ENCODE assay signal across 13 mouse cellular contexts in the genomic region with DNA sequence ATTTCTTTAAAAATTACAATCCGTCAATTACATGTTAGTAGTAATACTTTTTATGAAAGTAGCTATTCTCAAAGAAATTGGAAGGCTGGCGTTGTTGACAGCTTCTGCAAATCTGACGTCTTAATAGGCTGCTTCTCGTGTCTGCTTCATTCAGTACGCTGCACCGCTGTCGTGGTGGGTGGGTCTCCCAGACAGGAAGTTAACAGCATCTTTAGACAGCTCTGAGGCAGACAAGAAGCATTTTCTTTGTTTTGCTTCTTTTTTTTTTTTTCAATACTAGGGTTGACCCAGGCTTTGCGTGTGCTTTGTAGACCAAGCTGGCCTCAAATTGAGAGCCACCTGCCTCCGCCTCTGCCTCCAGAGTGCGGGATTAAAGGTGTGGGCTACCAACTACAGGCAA. TPM values are rescaled to one million over a fixed set of nuclear protein-coding genes. Genes with fewer than 3 reads are reported as not detected.
A peak's percentile ranks its signal among the peaks of the same experiment; 100 is the strongest.
DNase-seq lines count a peak whose midpoint lies in the region; ATAC-seq and TF ChIP-seq lines count a peak whose summit lies in the region.
"Had no signal": no experiment of that assay in that cellular context is flagged by ENCODE, and none has a peak within 500 bp of the region (broad histone marks: within the 10 kb centered on the region; RNA-seq: fewer than 3 reads in every experiment).

No protein-coding gene starts in this region.

- no peak overlapping the region for H3K9ac ChIP-seq in heart, postnatal 0 days (replicated peaks; ENCODE audit: low read depth, low read length)
- no peak overlapping the region for H3K9ac ChIP-seq in neural tube, embryonic 11.5 days (ENCODE audit: low read length)

- WGBS in heart, postnatal 0 days: 62% methylated on average over 10 of the region's 10 CpGs
- 84% methylated on average over 10 of the region's 10 CpGs for WGBS in neural tube, embryonic 11.5 days

- no peaks in the 10 kb centered on the region for H3K9me3 ChIP-seq in heart, postnatal 0 days (replicated peaks; ENCODE audit: control insufficient read depth, low read length)
- no peaks in the 10 kb centered on the region for H3K9me3 ChIP-seq in neural tube, embryonic 11.5 days (ENCODE audit: control insufficient read depth, low read length)
- H3K9me3 ChIP-seq: heart, embryonic 10.5 days had no signal

- no peak for TF ChIP-seq CTCF in heart, postnatal 0 days (IDR thresholded peaks at IDR 0.05; ENCODE audit: low read depth)

- DNase-seq in heart, postnatal 0 days (ENCODE audit: low spot score): peak; percentile 31
- no peak for DNase-seq in heart, postnatal 25 days (ENCODE audit: low spot score)
- no peak for DNase-seq in neural tube, embryonic 11.5 days (ENCODE audit: low spot score)
- DNase-seq in neural tube, embryonic 10.5 days (ENCODE audit: extremely low spot score, low spot score): no peak
- DNase-seq in thymus, postnatal 25 days: peak; percentile 43
- no peak for DNase-seq in left cerebral cortex, postnatal 4 days
- DNase-seq in gastrocnemius, postnatal 10 days: no peak

- H3K4me3 ChIP-seq in heart, postnatal 0 days (ENCODE audit: low read depth, low read length): no peak overlapping the region
- no peak overlapping the region for H3K4me3 ChIP-seq in neural tube, embryonic 11.5 days (ENCODE audit: low read depth, low read length)
- H3K4me3 ChIP-seq: heart, embryonic 10.5 days had no signal

- no peak for ATAC-seq in heart, postnatal 0 days (ENCODE audit: insufficient read depth, low read depth)
- no peak for ATAC-seq in neural tube, embryonic 11.5 days (ENCODE audit: insufficient read depth, low FRiP score, low TSS enrichment)
- peak; percentile 74 for ATAC-seq in inflammation-experienced regulatory T-cells, adult 6 months

- no peak for TF ChIP-seq EP300 in heart, postnatal 0 days (IDR thresholded peaks at IDR 0.05; ENCODE audit: low read depth)

- H3K27ac ChIP-seq in heart, postnatal 0 days (ENCODE audit: low read depth): no peak overlapping the region
- 0 out of 2 replicates have a peak overlapping the region, but pooled peaks have one; percentile 14 for H3K27ac ChIP-seq in neural tube, embryonic 11.5 days (ENCODE audit: low read depth, low read length)

- peaks cover 11% of the 10 kb centered on the region; the same call in 1 of the 2 replicates for H3K4me1 ChIP-seq in heart, postnatal 0 days (ENCODE audit: control insufficient read depth, insufficient read depth)
- peaks cover 24% of the 10 kb centered on the region for H3K4me1 ChIP-seq in neural tube, embryonic 11.5 days (ENCODE audit: control insufficient read depth, insufficient read depth, low read length)

- no peaks in the 10 kb centered on the region for H3K27me3 ChIP-seq in heart, postnatal 0 days (ENCODE audit: control insufficient read depth, insufficient read depth, low read length)
- H3K27me3 ChIP-seq in neural tube, embryonic 11.5 days (ENCODE audit: control insufficient read depth, insufficient read depth, low read length): no peaks in the 10 kb centered on the region

- H3K36me3 ChIP-seq in heart, postnatal 0 days (replicated peaks; ENCODE audit: control insufficient read depth, insufficient read depth, low read length): peaks cover 7% of the 10 kb centered on the region; the same call in 1 of the 2 replicates
- H3K36me3 ChIP-seq in neural tube, embryonic 11.5 days (ENCODE audit: control insufficient read depth, insufficient read depth, low read length): no peaks in the 10 kb centered on the region

- no peak overlapping the region for H3K4me2 ChIP-seq in heart, postnatal 0 days (ENCODE audit: low read depth, low read length)
- H3K4me2 ChIP-seq in neural tube, embryonic 11.5 days (ENCODE audit: low read depth): no peak overlapping the region

- intact Hi-C loops in heart, postnatal 25 days (cut with DNase I): no loop called here
- intact Hi-C loops in left cerebral cortex, postnatal 4 days (cut with DNase I): no loop called here

RNA-seq across cellular contexts. Expression of a gene that starts 31.9 kb away (rescaled TPM):
- 25.8 and 26.8 TPM in 2 replicates for total RNA-seq in heart, postnatal 0 days (2014; rRNA removed; ENCODE audit: low replicate concordance)
- 11.2 and 11.9 TPM in 2 replicates for polyA plus RNA-seq in heart, postnatal 0 days (2015; fragmentation: Nextera tagmentation; extraction: Ambion mirVana)
- 100 to 1,000 TPM; 128 TPM for total RNA-seq in heart, postnatal 25 days (2021)
- polyA plus RNA-seq in neural tube, embryonic 11.5 days (2014; fragmentation: Nextera tagmentation; extraction: Ambion mirVana): 15.2 and 17.2 TPM in 2 replicates
- 1 to 10 TPM; 1.3 to 2.4 (median 1.7) TPM for polyA plus RNA-seq in inflammation-experienced regulatory T-cells, adult 6 months (2017; shearing (Covaris generic))
- total RNA-seq in left cerebral cortex, postnatal 4 days (2021): 10 to 100 TPM; 84.7 to 94.7 TPM
- total RNA-seq in gastrocnemius, postnatal 10 days (2021): 100 to 1,000 TPM; 150 to 160 TPM

RNA-seq across cellular contexts. Expression of a gene that starts 50.0 kb away (rescaled TPM):
- total RNA-seq in heart, postnatal 0 days (2014; rRNA removed; ENCODE audit: low replicate concordance): not detected in 2 replicates
- polyA plus RNA-seq in heart, postnatal 0 days (2015; fragmentation: Nextera tagmentation; extraction: Ambion mirVana): not detected in 2 replicates
- not detected for total RNA-seq in heart, postnatal 25 days (2021)
- polyA plus RNA-seq in neural tube, embryonic 11.5 days (2014; fragmentation: Nextera tagmentation; extraction: Ambion mirVana): not detected in 2 replicates
- not detected for polyA plus RNA-seq in inflammation-experienced regulatory T-cells, adult 6 months (2017; shearing (Covaris generic))
- total RNA-seq in left cerebral cortex, postnatal 4 days (2021): not detected
- not detected for total RNA-seq in gastrocnemius, postnatal 10 days (2021)
- total RNA-seq: layer of hippocampus, postnatal 14 days had no signal
- polyA plus RNA-seq: heart, embryonic 10.5 days; liver, embryonic 16.5 days; neural tube, embryonic 14.5 days; spleen, adult 2 months had no signal

Comparison
In these comparisons a context has a peak if more than half of its experiments do, and no peak if none do; other contexts are left out.
1. DNase-seq: peak in heart, postnatal 0 days (single experiment) and thymus, postnatal 25 days (single experiment); none in heart, postnatal 25 days (single experiment), neural tube, embryonic 11.5 days (single experiment), neural tube, embryonic 10.5 days (single experiment), left cerebral cortex, postnatal 4 days (single experiment) and gastrocnemius, postnatal 10 days (single experiment).